Mouse (Mus musculus) effector memory CD4-positive, alpha-beta T cell, adult 7 months (primary cell): ENCODE measurements around the gene Dbndd2. TPM values are rescaled to one million over a fixed set of nuclear protein-coding genes. Genes with fewer than 3 reads are reported as not detected.

ENCODE experiments used
- polyA plus RNA-seq: library from polyadenylated mRNA; unstranded; fragments of 100-300 nt; shearing (Covaris generic); gene quantifications from one replicate; pipeline ENCODE4 v1.2.1, GENCODE M21; 2017

Dbndd2 gene
- 1.6 TPM for polyA plus RNA-seq

GRCm38 (mm10) chr2:164485681-164486257 is at the start of gene Dbndd2:
Gene Dbndd2, plus strand, starts transcription at chr2:164486106.

DNA sequence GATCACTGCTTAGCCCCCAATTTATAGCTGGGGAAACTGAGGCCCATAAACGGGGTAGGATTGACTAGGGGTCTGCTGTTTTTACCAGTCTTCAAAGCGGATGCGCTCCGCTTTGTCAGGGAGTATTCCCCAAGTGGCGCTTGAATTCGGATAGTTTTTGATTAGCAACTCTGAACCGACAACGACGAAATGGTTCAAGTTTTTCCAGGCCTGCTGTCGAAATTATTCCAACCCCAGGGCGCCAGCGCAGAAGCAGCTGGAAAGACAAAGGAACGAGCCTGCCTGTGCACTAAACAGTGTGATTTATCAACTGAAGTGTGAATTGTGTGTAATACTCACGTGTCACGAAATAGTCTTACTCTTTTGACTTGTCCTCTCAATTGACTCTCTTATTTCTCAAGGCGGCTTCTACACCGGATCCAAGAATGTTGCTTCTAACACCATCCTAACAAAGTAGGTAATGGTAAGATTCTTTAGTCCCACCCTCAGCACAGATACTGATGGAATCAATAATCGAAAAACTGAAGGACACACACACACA is 42.4 kb upstream of the Dbndd2 start, which contains the start of gene Sdc4:
TSS of gene Sdc4 (minus strand) at position 428 of the 541 bp plus-strand sequence.

GRCm38 (mm10) chr2:164456864-164457300 is 29.0 kb upstream of the Dbndd2 start, which contains the start of gene Sys1:
Gene Sys1, plus strand, starts transcription at chr2:164456964.

GRCm38 (mm10) chr2:164460745-164461551 is 25.0 kb upstream of the Dbndd2 start, which contains the start of gene Gm20458:
Gene Gm20458, plus strand, starts transcription at chr2:164460967.

GRCm38 (mm10) chr2:164473624-164474023 is 12.3 kb upstream of the Dbndd2 start, which contains the start of gene Trp53tg5:
Gene Trp53tg5, minus strand, starts transcription at chr2:164473724.

DNA sequence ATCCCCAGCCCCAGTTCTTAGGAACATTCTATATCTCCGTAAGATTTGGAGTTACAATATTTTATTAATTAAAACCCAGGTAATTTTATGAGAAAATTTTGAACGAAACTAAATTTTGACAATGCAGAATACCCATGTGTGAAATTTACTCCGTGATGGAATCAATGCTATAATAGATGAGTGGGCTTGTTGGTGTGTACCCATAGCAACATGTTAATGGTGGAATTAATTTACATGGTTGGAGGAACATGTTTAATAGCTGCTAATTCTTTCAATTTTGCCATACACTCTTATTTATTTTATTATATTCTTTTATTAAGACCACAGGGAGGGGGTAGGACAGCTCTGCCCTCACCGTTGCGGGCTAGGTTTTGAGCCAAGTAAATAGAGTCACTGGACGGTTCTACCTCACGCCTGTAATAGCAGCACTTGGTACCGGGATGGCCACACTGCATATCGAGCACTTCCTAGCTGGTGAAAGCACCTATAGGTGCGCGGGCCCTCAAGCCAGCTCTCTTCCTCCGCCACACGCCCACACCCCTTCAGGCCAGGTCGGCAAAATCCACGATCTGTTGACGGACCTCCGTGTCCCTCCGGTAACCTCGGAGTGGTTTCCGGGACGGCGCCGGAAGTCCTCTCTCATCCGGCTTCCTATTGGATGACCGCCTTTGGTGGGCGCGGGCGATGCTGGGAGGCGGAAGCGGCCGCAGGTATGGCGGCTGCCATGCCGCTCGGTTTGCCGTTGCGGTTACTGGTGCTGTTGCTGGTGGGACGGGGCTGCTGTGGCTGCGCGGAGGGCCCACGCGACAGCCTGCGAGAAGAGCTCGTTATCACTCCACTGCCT is 11.2 kb downstream of the Dbndd2 start, which contains the start of gene Pigt:
TSS of gene Pigt (plus strand) at position 674 of the 844 bp plus-strand sequence.

Other genes with a start within 250 kb of the Dbndd2 start
- not detected for gene Svs2, start 247.6 kb upstream of the Dbndd2 start, polyA plus RNA-seq
- gene Svs3b, start 229.5 kb upstream of the Dbndd2 start, polyA plus RNA-seq, result not detected
- gene Svs4, start 207.6 kb upstream of the Dbndd2 start, polyA plus RNA-seq, result not detected
- not detected for gene Svs3a, start 196.8 kb upstream of the Dbndd2 start, polyA plus RNA-seq
- gene Svs6, start 169.4 kb upstream of the Dbndd2 start, polyA plus RNA-seq, result not detected
- gene Svs5, start 153.4 kb upstream of the Dbndd2 start, polyA plus RNA-seq, result not detected
- 12.2 TPM for gene Slpi, start 97.0 kb upstream of the Dbndd2 start, polyA plus RNA-seq
- gene Rbpjl, start 83.0 kb upstream of the Dbndd2 start, polyA plus RNA-seq, result 0.71 TPM
- gene Matn4, start 80.9 kb upstream of the Dbndd2 start, polyA plus RNA-seq, result 0.69 TPM
- 0.63 TPM for gene Sdc4, start 42.2 kb upstream of the Dbndd2 start, polyA plus RNA-seq
- gene Sys1, start 29.1 kb upstream of the Dbndd2 start, polyA plus RNA-seq, result 86.9 TPM
- 11.7 TPM for gene Gm20458, start 25.1 kb upstream of the Dbndd2 start, polyA plus RNA-seq
- 0.41 TPM for gene Trp53tg5, start 12.4 kb upstream of the Dbndd2 start, polyA plus RNA-seq
- gene Pigt, start 11.4 kb downstream of the Dbndd2 start, polyA plus RNA-seq, result 12.8 TPM
- not detected for gene Wfdc2, start 76.3 kb downstream of the Dbndd2 start, polyA plus RNA-seq
- gene Spint3, start 87.4 kb downstream of the Dbndd2 start, polyA plus RNA-seq, result not detected
- gene Wfdc6a, start 99.3 kb downstream of the Dbndd2 start, polyA plus RNA-seq, result 0.49 TPM
- not detected for gene Eppin, start 107.5 kb downstream of the Dbndd2 start, polyA plus RNA-seq
- not detected for gene Wfdc6b, start 127.4 kb downstream of the Dbndd2 start, polyA plus RNA-seq
- not detected for gene Wfdc8, start 127.5 kb downstream of the Dbndd2 start, polyA plus RNA-seq
- gene Wfdc16, start 152.7 kb downstream of the Dbndd2 start, polyA plus RNA-seq, result not detected
- not detected for gene Wfdc10, start 169.9 kb downstream of the Dbndd2 start, polyA plus RNA-seq
- gene Wfdc9, start 170.5 kb downstream of the Dbndd2 start, polyA plus RNA-seq, result not detected
- gene Wfdc11, start 188.0 kb downstream of the Dbndd2 start, polyA plus RNA-seq, result not detected
- 1.3 TPM for gene Wfdc13, start 199.0 kb downstream of the Dbndd2 start, polyA plus RNA-seq
- not detected for gene Spint4, start 212.4 kb downstream of the Dbndd2 start, polyA plus RNA-seq
- not detected for gene Spint5, start 229.2 kb downstream of the Dbndd2 start, polyA plus RNA-seq